Mouse (Mus musculus) Patski (cell line): ENCODE measurements at regions not wholly inside any gene's neighbourhood (a gene's known extent, or its start where the extent isn't known, plus 50 kb on each side); places are given as distances from the start of the nearest gene placed in this dataset.

Experiments used
- ATAC-seq: fragments of 100-300 bp; one replicate; pipeline ENCODE4 v1.8.0; 2021
- CTCF ChIA-PET: fragments of 350-600 bp; sonication (Branson Sonifier 250); formaldehyde crosslinking; loops from one replicate; lab custom pipeline; 2022; ENCODE audit warnings: inconsistent platforms; lab: Charles Lee
- POLR2A ChIA-PET: fragments of 350-600 bp; sonication (Branson Sonifier 250); formaldehyde crosslinking; loops from one replicate; lab custom pipeline; 2022; ENCODE audit warnings: antibody characterized with exemption, inconsistent platforms; lab: Charles Lee
- DNase-seq: peaks from one replicate; pipeline ENCODE4 v3.0.0-alpha.2; 2011; ENCODE audit warnings: low read depth, low spot score
- H3K27me3 ChIP-seq: fragments of 371-371 bp; one replicate; pipeline ENCODE4 v1.5.1; 2021
- CTCF ChIP-seq: fragments of 100-300 bp; IDR thresholded peaks from one replicate; pipeline ENCODE4 v1.5.1; 2021
- in situ Hi-C: fragments of 300-500 bp; cut with MboI; formaldehyde crosslinking; loops from 3 replicates; pipeline ENCODE4 v1.11.1; 2018; ENCODE audit warnings: low pct_unique_long_range_greater_than_20kb, mixed read lengths

DNA sequence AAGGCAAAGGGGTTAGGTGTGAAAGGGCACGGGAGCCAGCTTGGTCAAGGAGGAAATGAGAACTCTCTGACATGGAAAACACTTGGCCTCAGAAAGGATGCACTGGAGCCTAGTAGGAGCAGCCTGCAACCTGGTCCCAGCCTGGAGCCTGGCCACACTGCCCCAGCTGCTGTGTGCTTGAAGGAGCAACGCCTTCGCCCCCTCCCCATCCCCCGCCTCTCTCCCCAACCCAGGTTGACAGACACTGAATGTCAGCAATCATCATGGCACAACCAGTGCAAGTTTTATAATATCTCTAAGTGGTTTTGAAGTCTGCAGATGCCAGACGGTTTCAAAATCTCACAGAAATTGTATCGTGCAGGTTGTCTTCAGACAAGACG lies 417.6 kb downstream of the Cmpk2 start:
- no peak for DNase-seq
- ChIA-PET POLR2A (no interaction called here), CTCF (no interaction called here)
- no peaks in the 10 kb centered on the region for H3K27me3 ChIP-seq
- no peak for TF ChIP-seq CTCF
- no peak for ATAC-seq
- in situ Hi-C loops, result no loop called here

DNA sequence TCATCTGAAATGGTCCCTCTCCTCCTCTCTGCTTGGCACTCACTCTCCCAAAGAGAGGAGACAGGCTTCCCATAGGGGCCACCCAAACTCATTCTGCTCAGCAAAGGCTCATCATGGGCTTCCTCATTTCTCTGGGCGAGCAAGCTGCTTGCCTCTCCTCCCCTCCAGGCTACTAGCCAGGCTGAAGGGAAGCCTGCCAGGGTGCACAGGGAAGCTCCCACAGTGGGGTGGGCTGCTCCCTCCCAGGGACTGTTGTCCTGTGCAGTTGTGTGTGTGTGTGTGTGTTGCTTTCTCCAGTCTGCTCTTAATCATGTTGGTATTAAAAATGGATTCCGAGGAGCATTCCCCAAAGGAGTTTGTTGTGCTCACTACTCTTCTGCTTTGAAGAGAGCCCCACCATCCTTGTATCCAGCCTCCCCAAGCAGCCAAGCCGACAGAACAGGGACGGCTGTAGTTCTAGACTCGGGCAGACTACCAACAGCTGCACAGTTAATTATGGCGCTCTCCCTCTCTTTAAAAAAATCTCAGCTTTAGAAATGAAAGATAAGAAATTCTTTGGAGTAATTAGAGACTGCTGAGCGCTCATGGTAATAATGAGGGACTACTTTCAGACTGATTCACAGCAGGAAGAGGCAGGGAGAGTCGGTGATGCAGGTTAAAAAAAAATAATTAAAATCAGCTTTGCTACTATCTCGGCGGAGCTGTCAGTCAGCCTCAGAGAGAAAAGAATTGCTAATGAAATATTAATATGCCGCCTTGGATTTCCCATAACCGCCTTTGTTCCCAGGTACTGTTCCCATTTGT lies 417.0 kb downstream of the Cmpk2 start:
- ChIA-PET POLR2A (no interaction called here), CTCF (interaction anchor here (0.9 to 1.6 kb wide), 3 partner anchors 9 to 23 kb away, joined by 3 to 4 read pairs (median 4); no protein-coding TSS in a partner anchor)
- in situ Hi-C loops, result no loop called here
- no peak for DNase-seq
- no peak for ATAC-seq
- H3K27me3 ChIP-seq, result no peaks in the 10 kb centered on the region
- TF ChIP-seq CTCF, result no peak

DNA sequence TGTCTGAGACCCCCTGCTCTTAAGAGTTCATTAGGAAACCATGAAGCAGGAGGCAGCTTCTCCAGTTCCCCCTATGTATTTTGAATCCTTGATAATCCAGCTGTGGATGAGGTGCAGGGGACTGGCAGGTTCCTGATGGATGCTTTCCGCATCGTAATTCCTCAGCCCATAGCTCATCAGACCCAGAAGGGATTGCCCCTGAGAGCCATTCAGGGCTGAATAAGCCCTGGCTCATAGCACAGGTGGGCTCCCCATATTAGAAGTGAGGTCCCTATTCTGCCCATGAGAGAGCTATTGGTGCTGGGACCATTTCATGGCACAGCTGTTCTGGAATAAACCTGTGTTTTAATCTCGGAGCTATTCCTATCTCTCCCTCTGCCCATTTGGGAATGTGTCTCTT lies 416.1 kb downstream of the Cmpk2 start:
- ATAC-seq (no peak), DNase-seq (no peak)
- in situ Hi-C loops, result no loop called here

DNA sequence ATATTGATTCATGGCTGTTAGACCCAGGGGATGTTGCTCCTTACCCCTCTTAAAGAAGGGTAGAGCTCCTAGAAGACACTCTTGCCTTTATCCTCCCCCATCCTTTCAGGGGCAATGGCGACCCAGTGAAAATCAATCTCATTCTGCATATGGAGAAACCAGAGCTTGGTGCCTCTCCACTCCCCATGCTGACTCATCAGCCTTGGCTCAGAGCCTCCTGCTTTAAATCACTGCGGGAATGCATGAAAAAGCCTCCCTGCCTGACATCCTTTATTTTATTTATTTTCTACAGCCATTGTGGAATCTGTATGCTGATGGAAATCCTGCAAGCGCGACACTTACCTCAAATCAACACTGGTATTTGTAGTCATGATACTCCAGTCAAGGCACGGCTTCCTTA lies 415.2 kb downstream of the Cmpk2 start:
- DNase-seq, result no peak
- ATAC-seq, result no peak
- ChIA-PET CTCF (no interaction called here), POLR2A (interaction anchor here (0.6 kb wide), 1 partner anchor 27 kb away, joined by 3 read pairs; no protein-coding TSS in a partner anchor)
- no peak for TF ChIP-seq CTCF
- in situ Hi-C loops, result no loop called here
- no peaks in the 10 kb centered on the region for H3K27me3 ChIP-seq

More for the DNA sequence above, 416.1 kb downstream of the Cmpk2 start:
- H3K27me3 ChIP-seq, result no peaks in the 10 kb centered on the region
- CTCF ChIA-PET, result interaction anchor here (0.9 to 1.6 kb wide), 3 partner anchors 10 to 22 kb away, joined by 3 to 4 read pairs (median 4); no protein-coding TSS in a partner anchor
- POLR2A ChIA-PET, result interaction anchor here (0.6 kb wide), 1 partner anchor 26 kb away, joined by 3 read pairs; no protein-coding TSS in a partner anchor
- TF ChIP-seq CTCF, result no peak

DNA sequence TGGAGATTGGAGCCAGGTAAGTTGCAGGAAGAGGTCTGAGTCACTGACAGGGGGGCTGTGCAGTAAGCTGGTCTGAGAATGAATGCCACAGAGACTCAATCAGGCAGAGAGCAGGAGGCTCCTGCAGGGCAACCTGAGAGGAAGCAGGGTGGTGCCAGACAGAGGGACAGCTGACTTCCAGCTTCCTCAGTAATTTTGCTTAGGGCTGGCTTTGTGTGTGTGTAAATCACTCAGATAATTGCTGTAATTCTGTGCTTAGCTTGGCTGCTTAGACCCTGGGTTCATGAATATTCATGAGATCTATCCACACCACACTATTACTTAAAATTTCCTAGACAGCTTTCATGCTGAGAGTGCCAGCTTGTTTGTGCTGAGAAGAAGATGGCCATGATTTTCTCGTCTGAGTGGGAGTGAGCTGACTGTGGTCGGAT lies 408.7 kb downstream of the Cmpk2 start:
- ATAC-seq, result peak; percentile 66
- in situ Hi-C loops, result no loop called here
- DNase-seq, result no peak
- H3K27me3 ChIP-seq, result no peaks in the 10 kb centered on the region
- POLR2A ChIA-PET, result no interaction called here
- TF ChIP-seq CTCF, result no peak
- CTCF ChIA-PET, result no interaction called here

DNA sequence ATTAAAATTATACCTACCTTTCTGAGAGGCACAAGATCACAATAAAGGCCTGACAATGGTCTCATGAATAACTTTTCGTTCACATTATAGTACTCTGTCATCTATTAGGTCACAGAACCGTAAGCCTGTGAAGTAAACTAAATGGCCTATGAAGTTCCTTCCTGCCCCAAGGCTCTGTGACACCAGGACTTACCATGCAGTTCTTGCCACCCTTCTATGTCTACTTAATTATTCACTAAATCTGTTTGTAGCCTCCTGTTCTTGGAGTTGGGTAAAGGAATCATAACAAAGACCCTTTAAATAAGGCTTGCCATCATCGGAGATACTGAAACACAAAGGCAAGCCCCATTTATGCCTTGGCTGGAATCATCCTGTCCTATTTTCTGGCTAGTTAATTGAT lies 408.3 kb downstream of the Cmpk2 start:
- DNase-seq (no peak), ATAC-seq (peak; percentile 33)
- TF ChIP-seq CTCF, result no peak
- ChIA-PET CTCF (interaction anchor here (1.2 kb wide), 1 partner anchor 118 kb away, joined by 3 read pairs; no protein-coding TSS in a partner anchor), POLR2A (no interaction called here)
- no peaks in the 10 kb centered on the region for H3K27me3 ChIP-seq
- in situ Hi-C loops, result no loop called here

DNA sequence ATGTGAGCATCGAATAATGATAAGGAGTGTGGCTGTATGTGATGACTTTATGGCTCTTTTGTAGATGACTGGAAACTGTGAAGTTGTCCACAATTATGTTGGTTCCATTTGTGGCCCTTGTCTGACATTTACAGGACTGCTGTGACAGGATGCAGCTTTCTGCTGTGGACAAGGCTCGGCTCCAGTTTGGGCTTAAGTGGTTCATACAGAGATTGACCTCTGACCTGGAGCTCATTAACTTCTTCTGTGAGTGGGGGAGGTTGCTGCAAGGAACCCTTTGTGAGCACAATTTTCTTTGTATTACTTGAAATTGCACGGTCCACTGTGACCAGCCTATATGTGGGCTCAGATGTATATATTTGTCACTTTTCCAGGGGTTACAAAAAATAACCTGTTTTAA lies 403.5 kb downstream of the Cmpk2 start:
- POLR2A ChIA-PET, result no interaction called here
- DNase-seq (no peak), ATAC-seq (no peak)
- in situ Hi-C loops, result no loop called here
- CTCF ChIA-PET, result no interaction called here
- no peaks in the 10 kb centered on the region for H3K27me3 ChIP-seq
- TF ChIP-seq CTCF, result no peak

DNA sequence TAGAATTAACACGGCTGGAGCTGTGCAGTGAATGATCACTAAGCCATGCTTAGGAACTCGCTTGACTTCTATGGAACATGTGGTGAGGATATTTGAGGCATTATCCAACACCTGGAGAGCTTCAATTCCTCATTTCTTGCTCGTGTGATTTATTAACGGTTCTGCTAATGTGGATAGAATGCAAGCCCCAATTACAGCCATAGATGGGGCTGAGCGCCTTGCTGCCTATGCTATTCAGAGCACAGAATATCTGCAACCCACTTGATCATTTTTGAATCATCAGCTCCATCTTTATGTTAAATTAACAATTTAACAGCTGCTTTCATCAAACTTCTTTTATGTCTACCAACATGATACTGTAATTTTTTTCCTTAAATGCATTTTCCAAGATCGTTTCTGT lies 398.7 kb downstream of the Cmpk2 start:
- ChIA-PET CTCF (no interaction called here), POLR2A (no interaction called here)
- TF ChIP-seq CTCF, result no peak
- in situ Hi-C loops, result no loop called here
- H3K27me3 ChIP-seq, result no peaks in the 10 kb centered on the region
- ATAC-seq, result no peak
- DNase-seq, result no peak

DNA sequence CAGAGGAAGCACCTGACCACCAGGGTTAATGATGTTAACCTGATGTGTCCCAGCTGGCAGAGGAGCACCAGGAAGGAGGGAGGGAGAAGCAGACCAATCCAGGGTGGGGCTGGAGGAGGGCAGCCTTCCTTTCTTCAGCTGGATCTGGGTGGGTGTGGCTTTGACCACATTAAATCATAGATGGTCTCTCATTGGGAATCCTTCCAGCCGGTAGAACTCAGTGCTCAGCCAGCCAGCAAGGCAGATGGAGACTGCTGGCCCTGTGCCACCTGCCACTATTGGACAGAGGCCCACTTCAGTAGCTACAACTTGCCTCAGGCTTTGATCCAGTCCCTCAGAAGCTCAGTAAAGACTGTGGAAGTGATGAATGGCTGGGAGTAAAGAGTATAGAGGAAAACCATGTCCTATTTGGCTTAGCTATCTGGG lies 386.1 kb downstream of the Cmpk2 start:
- no peak for TF ChIP-seq CTCF
- in situ Hi-C loops, result no loop called here
- ChIA-PET CTCF (no interaction called here), POLR2A (no interaction called here)
- DNase-seq (peak; percentile 7), ATAC-seq (no peak)
- no peaks in the 10 kb centered on the region for H3K27me3 ChIP-seq

DNA sequence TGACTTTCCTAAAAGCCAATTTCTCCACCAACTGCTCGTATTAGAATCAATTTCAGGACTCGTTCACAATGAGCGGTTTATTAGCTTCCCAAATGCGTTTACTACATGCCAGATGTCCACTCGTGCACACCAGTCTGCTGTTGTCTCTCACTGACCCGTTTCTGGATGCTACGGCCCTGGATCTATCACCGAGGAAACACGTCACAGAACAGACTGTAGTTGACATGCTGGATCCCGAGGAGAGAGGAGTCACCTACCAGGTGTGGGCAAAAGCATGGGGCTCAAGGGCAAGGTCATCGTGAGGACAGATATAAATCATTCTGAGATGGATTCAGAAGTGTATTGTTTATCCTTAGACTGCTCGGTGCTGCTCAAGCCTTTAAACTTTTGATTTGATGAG lies 375.9 kb downstream of the Cmpk2 start:
- DNase-seq (no peak), ATAC-seq (no peak)
- in situ Hi-C loops, result no loop called here
- H3K27me3 ChIP-seq, result no peaks in the 10 kb centered on the region
- no peak for TF ChIP-seq CTCF
- CTCF ChIA-PET, result no interaction called here
- POLR2A ChIA-PET, result no interaction called here

DNA sequence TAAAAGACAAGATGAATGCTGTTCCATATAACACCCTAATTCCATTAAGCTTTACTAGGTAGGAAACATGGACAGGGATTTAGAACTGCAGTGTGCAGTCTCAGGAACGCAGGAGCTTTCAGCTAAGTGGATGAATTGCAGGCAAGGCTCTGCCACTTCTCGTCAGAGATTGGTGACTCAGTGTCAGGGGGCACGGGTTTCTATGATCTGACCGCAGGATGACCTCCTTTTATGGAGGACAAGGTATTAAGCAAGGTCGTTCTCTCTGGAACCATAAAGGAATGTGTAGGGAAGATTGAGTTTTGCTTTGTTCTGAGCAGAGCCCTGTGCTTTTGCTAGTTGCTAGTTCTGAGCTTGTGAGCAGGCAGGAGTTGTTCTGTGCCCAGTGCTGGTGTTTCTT lies 373.7 kb downstream of the Cmpk2 start:
- in situ Hi-C loops, result no loop called here
- ChIA-PET POLR2A (no interaction called here), CTCF (no interaction called here)
- H3K27me3 ChIP-seq, result no peaks in the 10 kb centered on the region
- TF ChIP-seq CTCF, result no peak
- DNase-seq (no peak), ATAC-seq (peak; percentile 78)
